Comparison of ENCODE assay signal across 10 mouse cellular contexts in genomic region chr2:145232764-145233484, GRCm38 (mm10).
DNase-seq lines count a peak whose midpoint lies in the region; ATAC-seq and TF ChIP-seq lines count a peak whose summit lies in the region.
"Had no signal": no experiment of that assay in that cellular context is flagged by ENCODE, and none has a peak within 500 bp of the region (broad histone marks: within the 10 kb centered on the region; RNA-seq: fewer than 3 reads in every experiment).

No protein-coding gene starts in this region.

- no peak for DNase-seq in midbrain, embryonic 11.5 days (ENCODE audit: low spot score, missing footprints)
- no peak for DNase-seq in hindbrain, postnatal 0 days (ENCODE audit: low spot score)
- DNase-seq in liver, embryonic 14.5 days (ENCODE audit: low read depth in 3 of 3, low spot score in 3 of 3), result no peak
- no peak for DNase-seq in thymus, postnatal 36 days
- DNase-seq in thymus, postnatal 25 days, result no peak
- no peak for DNase-seq in layer of hippocampus, postnatal 36 days

- no peak for TF ChIP-seq CTCF in hindbrain, postnatal 0 days (IDR thresholded peaks at IDR 0.05; ENCODE audit: low read depth)
- TF ChIP-seq CTCF in liver, embryonic 14.5 days (IDR thresholded peaks at IDR 0.05; ENCODE audit: low read depth), result no peak

- H3K4me2 ChIP-seq in midbrain, embryonic 11.5 days, result no peak overlapping the region
- H3K4me2 ChIP-seq in midbrain, embryonic 16.5 days (ENCODE audit: low read length), result no peak overlapping the region
- no peak overlapping the region for H3K4me2 ChIP-seq in hindbrain, postnatal 0 days (ENCODE audit: low read depth, low read length)
- H3K4me2 ChIP-seq in liver, embryonic 14.5 days (ENCODE audit: low read depth), result no peak overlapping the region
- H3K4me2 ChIP-seq in stomach, embryonic 16.5 days (ENCODE audit: low read depth, low read length), result no peak overlapping the region
- H3K4me2 ChIP-seq: limb, embryonic 13.5 days had no signal

- no peak overlapping the region for H3K27ac ChIP-seq in midbrain, embryonic 11.5 days (ENCODE audit: low read depth, low read length)
- no peak overlapping the region for H3K27ac ChIP-seq in midbrain, embryonic 16.5 days (ENCODE audit: low read length)
- 0 out of 2 replicates have a peak overlapping the region, but pooled peaks have one; percentile 27 for H3K27ac ChIP-seq in hindbrain, postnatal 0 days
- H3K27ac ChIP-seq in liver, embryonic 14.5 days, result no peak overlapping the region
- H3K27ac ChIP-seq in stomach, embryonic 16.5 days (ENCODE audit: low read length), result no peak overlapping the region
- H3K27ac ChIP-seq: limb, embryonic 13.5 days had no signal

- H3K4me1 ChIP-seq in midbrain, embryonic 11.5 days (ENCODE audit: control insufficient read depth, insufficient read depth, low read length), result no peaks in the 10 kb centered on the region
- H3K4me1 ChIP-seq in midbrain, embryonic 16.5 days (ENCODE audit: control insufficient read depth, insufficient read depth, low read length), result no peaks in the 10 kb centered on the region; the same call in 1 of the 2 replicates
- H3K4me1 ChIP-seq in hindbrain, postnatal 0 days (ENCODE audit: insufficient read depth, low read length), result peaks cover 9% of the 10 kb centered on the region; the same call in 1 of the 2 replicates
- H3K4me1 ChIP-seq in liver, embryonic 14.5 days (replicated peaks; ENCODE audit: control insufficient read depth in 2 of 2, insufficient read depth in 2 of 2, low read length in 1 of 2), result peaks cover 3 to 20% of the 10 kb centered on the region in 2 experiments; a peak in 3 of 4 replicates
- peaks cover 5% of the 10 kb centered on the region for H3K4me1 ChIP-seq in stomach, embryonic 16.5 days (ENCODE audit: control insufficient read depth, insufficient read depth, low read length)

- WGBS in midbrain, embryonic 11.5 days, result 49% methylated on average over 6 of the region's 6 CpGs
- 51% methylated on average over 6 of the region's 6 CpGs for WGBS in midbrain, embryonic 16.5 days
- WGBS in hindbrain, postnatal 0 days, result 54% methylated on average over 6 of the region's 6 CpGs
- 48% methylated on average over 6 of the region's 6 CpGs for WGBS in liver, embryonic 14.5 days (ENCODE audit: insufficient replicate concordance)
- WGBS in stomach, embryonic 16.5 days, result 28% methylated on average over 6 of the region's 6 CpGs

- no peak overlapping the region for H3K9ac ChIP-seq in midbrain, embryonic 11.5 days (ENCODE audit: low read length)
- no peak overlapping the region for H3K9ac ChIP-seq in midbrain, embryonic 16.5 days (ENCODE audit: low read depth, low read length)
- no peak overlapping the region for H3K9ac ChIP-seq in hindbrain, postnatal 0 days (replicated peaks; ENCODE audit: low read length)
- H3K9ac ChIP-seq in liver, embryonic 14.5 days (replicated peaks), result no peak overlapping the region
- no peak overlapping the region for H3K9ac ChIP-seq in stomach, embryonic 16.5 days (ENCODE audit: low read length)
- H3K9ac ChIP-seq: limb, embryonic 13.5 days had no signal

- H3K9me3 ChIP-seq in midbrain, embryonic 11.5 days (ENCODE audit: control insufficient read depth, low read length), result no peaks in the 10 kb centered on the region
- no peaks in the 10 kb centered on the region for H3K9me3 ChIP-seq in midbrain, embryonic 16.5 days (replicated peaks; ENCODE audit: control insufficient read depth, low read length, poor library complexity, severe bottlenecking)
- no peaks in the 10 kb centered on the region for H3K9me3 ChIP-seq in hindbrain, postnatal 0 days (ENCODE audit: low read length)
- H3K9me3 ChIP-seq in liver, embryonic 14.5 days (ENCODE audit: control insufficient read depth, low read length), result no peaks in the 10 kb centered on the region
- no peaks in the 10 kb centered on the region for H3K9me3 ChIP-seq in stomach, embryonic 16.5 days (replicated peaks; ENCODE audit: control insufficient read depth, low read length)
- H3K9me3 ChIP-seq: limb, embryonic 13.5 days had no signal

- peak; percentile 70; the same call in 1 of the 2 replicates for ATAC-seq in midbrain, embryonic 11.5 days (ENCODE audit: low FRiP score)
- no peak for ATAC-seq in midbrain, embryonic 16.5 days
- no peak for ATAC-seq in hindbrain, postnatal 0 days
- ATAC-seq in liver, embryonic 14.5 days (ENCODE audit: insufficient read depth), result peak; percentile 83
- peak; percentile 70 for ATAC-seq in stomach, embryonic 16.5 days (ENCODE audit: insufficient read depth, low FRiP score)

- no peak for TF ChIP-seq EP300 in liver, embryonic 14.5 days (IDR thresholded peaks at IDR 0.05; ENCODE audit: low read depth)

- H3K27me3 ChIP-seq in midbrain, embryonic 11.5 days (ENCODE audit: control insufficient read depth, insufficient read depth, low read length), result no peaks in the 10 kb centered on the region
- no peaks in the 10 kb centered on the region for H3K27me3 ChIP-seq in midbrain, embryonic 16.5 days (ENCODE audit: control insufficient read depth, insufficient read depth, low read depth, low read length)
- no peaks in the 10 kb centered on the region for H3K27me3 ChIP-seq in hindbrain, postnatal 0 days (ENCODE audit: insufficient read depth, low read length)
- no peaks in the 10 kb centered on the region for H3K27me3 ChIP-seq in liver, embryonic 14.5 days (ENCODE audit: control insufficient read depth, insufficient read depth, low read length)
- no peaks in the 10 kb centered on the region for H3K27me3 ChIP-seq in stomach, embryonic 16.5 days (ENCODE audit: control insufficient read depth, insufficient read depth, low read length)
- H3K27me3 ChIP-seq: limb, embryonic 13.5 days had no signal

- no peaks in the 10 kb centered on the region for H3K36me3 ChIP-seq in midbrain, embryonic 11.5 days (ENCODE audit: control insufficient read depth, insufficient read depth, low read length)
- H3K36me3 ChIP-seq in midbrain, embryonic 16.5 days (ENCODE audit: control insufficient read depth, insufficient read depth, low read length), result no peaks in the 10 kb centered on the region
- no peaks in the 10 kb centered on the region for H3K36me3 ChIP-seq in hindbrain, postnatal 0 days (ENCODE audit: insufficient read depth, low read length)
- H3K36me3 ChIP-seq in liver, embryonic 14.5 days (replicated peaks; ENCODE audit: control insufficient read depth, insufficient read depth, low read depth), result no peaks in the 10 kb centered on the region
- H3K36me3 ChIP-seq in stomach, embryonic 16.5 days (ENCODE audit: control insufficient read depth, insufficient read depth, low read length), result no peaks in the 10 kb centered on the region
- H3K36me3 ChIP-seq: G1E; limb, embryonic 13.5 days had no signal

- no peak overlapping the region for H3K4me3 ChIP-seq in midbrain, embryonic 11.5 days (ENCODE audit: low read depth, low read length)
- no peak overlapping the region for H3K4me3 ChIP-seq in midbrain, embryonic 16.5 days (ENCODE audit: low read depth, low read length)
- no peak overlapping the region for H3K4me3 ChIP-seq in hindbrain, postnatal 0 days (ENCODE audit: low read length)
- H3K4me3 ChIP-seq in liver, embryonic 14.5 days (ENCODE audit: insufficient read depth in 1 of 2, low read depth in 2 of 2, low read length in 2 of 2), result no peak overlapping the region
- no peak overlapping the region for H3K4me3 ChIP-seq in stomach, embryonic 16.5 days (replicated peaks; ENCODE audit: low read length)
- H3K4me3 ChIP-seq: limb, embryonic 13.5 days had no signal

Comparison
In these comparisons a context has a peak if more than half of its experiments do, and no peak if none do; other contexts are left out.
1. ATAC-seq: peak in midbrain, embryonic 11.5 days (single experiment), liver, embryonic 14.5 days (single experiment) and stomach, embryonic 16.5 days (single experiment); none in midbrain, embryonic 16.5 days (single experiment) and hindbrain, postnatal 0 days (single experiment).